Mouse (Mus musculus) skeletal muscle tissue, adult 2 months (tissue): ENCODE data around the gene Tmem223.
"Not testable (repeated sequence)": the region's sequence is repeated elsewhere in the genome, so short reads cannot be mapped to it uniquely, and the experiment has no call there.

Experiments
- DNase-seq: peaks from one replicate; pipeline ENCODE4 v3.0.0-alpha.2; 2012; ENCODE audit warnings: low read depth, low spot score

The Tmem223 gene

DNA sequence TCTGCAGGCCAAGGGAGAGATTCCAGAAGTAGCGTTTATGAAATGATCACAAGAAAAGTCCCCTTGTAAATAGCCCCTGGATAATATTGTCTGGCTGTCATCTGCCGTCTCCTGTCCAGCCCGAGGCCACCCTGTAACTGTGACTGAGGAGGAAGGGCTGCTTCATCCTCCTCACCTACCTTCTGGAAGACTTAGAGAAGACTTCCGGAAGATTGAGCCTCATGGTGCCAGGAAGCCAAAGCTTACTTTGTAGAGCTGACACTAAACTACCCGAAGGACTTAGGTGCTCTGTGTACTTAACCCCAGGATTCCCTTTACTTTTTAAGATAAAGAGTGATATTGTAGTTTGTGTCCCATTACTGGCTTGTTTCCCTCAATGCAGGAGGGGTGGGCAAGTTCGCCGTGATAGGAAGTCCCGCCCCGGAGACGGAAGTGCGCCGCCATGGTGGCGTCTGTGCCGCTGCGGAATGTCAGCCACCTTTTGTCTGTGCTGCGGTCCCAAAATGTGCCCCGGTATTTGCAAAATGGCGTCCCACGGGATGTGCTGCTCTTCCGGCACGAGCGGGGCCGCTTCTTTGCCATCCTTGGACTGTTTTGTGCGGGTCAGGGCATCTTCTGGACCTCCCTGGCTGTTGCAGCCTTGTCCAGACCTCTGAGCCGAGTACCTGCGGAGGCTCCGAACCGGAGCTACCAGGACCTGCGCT, at the start of gene Tmem223:
Tmem223 (plus strand) TSS at position 430 of the 704 bp plus-strand sequence.
- DNase-seq: peak; percentile 52

- DNase-seq: no peak
Measured at GRCm38 (mm10) chr19:8721378-8721777, 49.4 kb upstream of the Tmem223 start.

GRCm38 (mm10) chr19:8722021-8722420, 48.8 kb upstream of the Tmem223 start:
- no peak for DNase-seq

- no peak for DNase-seq
Measured at GRCm38 (mm10) chr19:8722559-8722906, 48.3 kb upstream of the Tmem223 start.

- DNase-seq: peak; percentile 98
Measured at GRCm38 (mm10) chr19:8722907-8723573, 47.8 kb upstream of the Tmem223 start, which contains the start of gene Slc3a2. Gene Slc3a2, minus strand, starts transcription at chr19:8723369.

DNA sequence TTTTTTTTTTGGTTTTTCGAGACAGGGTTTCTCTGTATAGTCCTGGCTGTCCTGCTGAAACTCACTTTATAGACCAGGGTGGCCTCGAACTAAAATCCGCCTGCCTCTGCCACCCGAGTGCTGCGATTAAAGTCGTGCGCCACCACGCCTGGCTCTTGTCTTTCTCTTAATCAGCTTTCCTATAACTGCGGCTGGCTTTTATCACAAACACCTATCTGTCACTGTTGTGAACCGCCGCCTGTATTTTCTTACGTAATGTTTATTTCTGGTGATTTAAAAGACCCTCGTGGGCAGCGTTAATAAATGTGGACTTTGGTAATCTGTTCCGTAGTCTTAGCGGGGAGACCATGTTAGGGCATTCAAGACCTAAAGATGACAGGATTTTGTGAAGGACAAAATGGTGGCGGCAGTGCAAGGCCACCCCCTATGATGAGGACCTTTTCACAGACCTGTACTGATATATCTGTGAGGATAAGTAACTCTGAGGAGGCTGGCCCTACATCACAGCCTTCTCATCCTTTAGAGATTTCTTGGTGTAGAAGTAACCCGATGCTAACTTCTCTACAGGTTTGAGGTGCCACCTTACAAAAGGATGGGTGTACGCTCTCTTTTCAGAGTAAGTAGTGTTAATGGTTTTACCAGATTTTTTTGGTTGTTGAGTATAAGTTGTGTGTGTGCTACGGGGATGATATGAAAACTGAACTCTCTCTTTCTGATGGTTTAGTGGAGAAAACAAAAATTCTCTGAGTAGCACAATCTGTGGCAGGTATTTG, 47.0 kb upstream of the Tmem223 start:
- DNase-seq: no peak

DNA sequence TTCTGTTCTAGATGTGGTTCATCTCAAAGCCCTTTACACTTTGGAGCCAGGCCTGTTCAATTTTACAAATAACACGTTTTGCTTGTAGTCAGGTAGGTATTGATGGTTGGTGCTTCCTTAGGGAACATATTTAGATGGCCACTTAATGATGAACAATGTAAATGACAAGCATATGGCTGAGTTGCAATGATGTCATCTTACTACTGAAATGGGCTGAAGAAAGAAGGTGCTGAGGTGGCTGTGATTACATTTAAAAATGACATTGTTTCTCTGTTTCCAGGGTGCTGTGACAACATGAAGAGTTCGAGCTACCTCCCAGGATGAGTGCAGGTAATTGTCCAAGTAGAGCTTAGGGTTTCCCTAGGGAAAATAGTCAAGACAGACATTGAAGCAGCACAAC, 46.4 kb upstream of the Tmem223 start:
- no peak for DNase-seq

- no peak for DNase-seq
Measured at GRCm38 (mm10) chr19:8725081-8725613, 45.6 kb upstream of the Tmem223 start.

GRCm38 (mm10) chr19:8726609-8727390, 44.0 kb upstream of the Tmem223 start:
- no peak for DNase-seq

DNA sequence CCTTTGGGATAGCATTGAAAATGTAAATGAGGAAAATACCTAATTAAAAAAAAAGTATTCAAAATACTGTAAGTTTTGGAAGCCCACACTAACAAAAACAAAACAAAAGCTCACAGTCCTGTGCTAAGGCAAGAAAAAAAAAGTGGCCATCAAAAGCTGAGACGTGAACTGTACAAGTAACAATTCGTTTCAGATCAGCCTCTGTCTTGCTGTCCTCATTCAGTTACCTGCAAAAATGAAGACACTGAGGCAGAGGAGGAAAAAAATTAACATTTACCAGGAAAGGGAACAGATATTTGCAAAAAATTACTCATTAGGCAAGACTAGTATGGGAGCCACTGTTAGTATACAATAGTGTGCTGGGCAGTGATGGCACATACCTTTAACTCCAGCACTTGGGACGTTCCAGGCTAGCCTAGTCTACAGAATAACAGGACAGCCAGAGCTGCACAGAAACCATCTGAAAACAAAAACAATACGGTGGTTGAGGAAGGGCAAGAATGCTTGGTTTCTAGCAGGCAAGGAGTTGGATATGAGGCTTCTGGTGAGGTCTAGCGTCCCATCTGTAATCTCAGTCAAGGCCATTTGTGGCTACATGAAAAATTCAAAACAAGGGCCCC, 43.2 kb upstream of the Tmem223 start:
- no peak for DNase-seq

- not testable (repeated sequence) for DNase-seq
Measured at GRCm38 (mm10) chr19:8728335-8729099, 42.3 kb upstream of the Tmem223 start.

DNA sequence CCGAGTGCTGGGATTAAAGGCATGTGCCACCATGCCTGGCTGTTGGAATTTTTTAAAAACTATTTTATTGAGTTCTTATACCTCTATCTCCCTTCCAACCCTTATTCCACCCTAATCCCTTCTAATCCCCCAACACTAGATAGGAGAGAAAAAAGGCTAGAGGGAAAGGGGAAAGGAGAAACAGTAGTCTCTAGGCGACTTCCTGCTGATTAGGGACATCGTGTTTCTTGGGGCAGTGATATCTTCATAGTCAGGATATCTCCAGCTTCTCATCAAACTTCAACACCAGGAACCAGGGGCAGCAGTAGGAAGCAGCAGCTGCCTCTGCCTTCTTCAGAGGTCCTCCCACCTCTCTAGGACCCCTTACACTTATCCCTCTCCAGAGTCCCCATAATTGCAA, 36.5 kb upstream of the Tmem223 start:
- no peak for DNase-seq

DNA sequence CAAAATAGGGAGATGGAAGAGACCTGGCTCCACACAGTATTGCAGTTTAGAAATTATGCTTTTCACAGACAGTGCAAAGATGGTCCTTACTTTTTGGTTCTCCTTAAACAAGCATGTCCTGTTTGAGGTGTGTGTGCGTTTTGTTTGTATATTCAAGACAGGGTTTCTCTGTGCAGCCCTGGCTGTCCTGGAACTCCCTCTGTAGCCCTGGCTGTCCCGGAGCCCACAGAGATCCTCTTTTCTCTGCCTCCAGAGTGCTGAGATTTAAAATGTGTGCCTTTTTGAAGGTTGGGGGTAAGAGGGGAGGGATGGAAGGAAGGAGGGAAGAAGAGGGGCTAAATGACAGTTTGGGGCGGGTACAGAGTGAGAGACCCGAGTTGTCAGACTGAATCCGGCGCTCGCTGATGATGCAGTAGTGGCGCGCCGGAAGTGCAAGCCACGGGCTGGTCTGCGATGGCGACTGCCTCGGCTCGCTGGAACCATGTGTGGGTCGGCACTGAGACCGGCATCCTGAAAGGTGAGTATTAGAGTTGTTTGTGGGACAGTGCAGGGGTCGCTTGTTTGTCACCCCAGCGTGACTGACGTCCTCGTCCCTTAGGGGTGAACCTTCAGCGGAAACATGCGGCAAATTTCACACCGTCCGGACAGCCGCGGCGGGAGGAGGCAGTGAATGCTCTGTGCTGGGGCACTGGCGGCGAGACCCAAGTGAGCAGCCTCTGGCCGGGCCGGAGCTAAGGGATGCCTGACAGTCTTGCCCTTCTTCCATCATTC, 35.2 kb upstream of the Tmem223 start, which contains the start of gene Wdr74:
Wdr74 (plus strand) TSS at position 439 of the 771 bp plus-strand sequence.
- DNase-seq: peak; percentile 80

DNA sequence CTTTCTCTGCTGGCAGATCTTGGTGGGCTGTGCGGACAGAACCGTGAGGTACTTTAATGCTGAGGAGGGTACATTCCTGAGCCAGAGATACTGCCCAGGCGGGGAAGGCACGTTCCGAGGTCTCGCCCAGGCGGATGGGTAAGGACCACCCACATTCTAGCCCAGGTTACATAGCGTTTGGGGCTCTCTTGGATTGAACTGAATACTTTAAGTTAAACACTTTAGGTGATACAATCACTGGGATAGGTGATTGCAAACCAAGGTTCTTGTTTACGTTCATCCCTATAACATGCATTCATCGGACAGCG, 34.7 kb upstream of the Tmem223 start:
- no peak for DNase-seq

- no peak for DNase-seq
Measured at GRCm38 (mm10) chr19:8738911-8739310, 31.9 kb upstream of the Tmem223 start.

DNA sequence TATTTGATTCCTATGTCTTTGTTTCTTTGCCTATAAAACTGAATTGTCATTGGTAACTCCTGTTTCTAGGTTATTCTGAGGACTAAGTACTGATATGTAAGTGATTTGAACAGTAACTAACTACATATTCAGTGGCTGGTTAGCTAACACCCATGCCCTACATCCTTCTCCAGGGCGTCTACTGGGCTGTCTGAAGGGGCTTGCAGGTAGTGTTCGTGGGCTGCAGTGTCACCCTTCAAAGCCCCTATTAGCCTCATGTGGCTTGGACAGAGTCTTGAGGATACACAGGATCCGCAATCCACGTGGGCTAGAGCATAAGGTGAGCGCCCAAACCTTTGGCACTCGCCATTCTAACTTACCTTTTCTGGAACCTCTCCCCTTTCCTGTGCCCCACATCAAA, 31.1 kb upstream of the Tmem223 start:
- no peak for DNase-seq

DNA sequence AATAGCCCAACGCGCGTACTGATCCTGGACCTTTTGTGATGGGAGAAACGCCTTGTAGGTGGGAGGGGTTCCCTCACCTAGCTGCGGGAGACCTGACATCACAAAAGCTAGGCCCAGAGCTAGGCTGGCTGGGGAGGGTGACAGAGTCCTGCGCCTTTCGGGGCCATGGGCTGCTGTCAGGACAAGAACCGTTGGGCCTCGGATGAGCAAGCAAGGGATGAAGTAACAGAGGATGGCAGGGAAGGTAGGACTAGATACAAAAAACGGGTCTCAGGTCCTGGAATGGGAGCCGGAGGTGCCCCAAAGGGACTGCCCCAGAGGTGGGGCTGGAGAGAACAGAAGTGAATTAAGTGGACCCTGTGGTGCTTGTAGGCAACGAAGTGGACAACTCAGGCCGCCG, 30.2 kb upstream of the Tmem223 start, which contains the start of gene 1700092M07Rik:
1700092M07Rik (plus strand) TSS at position 116 of the 400 bp plus-strand sequence.
- no peak for DNase-seq

GRCm38 (mm10) chr19:8741243-8741869, 29.4 kb upstream of the Tmem223 start, which contains the start of gene Stx5a:
Gene Stx5a, plus strand, starts transcription at chr19:8741413.
- DNase-seq: peak; percentile 97

DNA sequence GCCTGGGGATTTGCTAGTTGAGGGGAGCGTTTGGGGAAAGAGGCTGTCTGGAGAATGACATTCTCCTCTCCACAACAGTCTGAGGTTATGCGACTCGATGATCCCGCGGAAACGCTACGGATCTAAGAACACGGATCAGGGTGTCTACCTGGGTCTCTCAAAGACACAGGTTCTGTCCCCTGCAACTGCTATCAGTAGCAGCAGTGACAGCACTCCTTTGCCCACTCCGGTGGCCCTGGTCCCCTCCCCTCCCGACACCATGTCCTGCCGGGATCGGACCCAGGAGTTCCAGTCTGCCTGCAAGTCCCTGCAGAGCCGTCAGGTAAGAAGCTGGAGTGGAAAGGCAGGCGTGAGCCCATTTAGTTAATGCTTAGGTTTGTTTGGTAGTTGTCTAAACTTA, 28.6 kb upstream of the Tmem223 start:
- no peak for DNase-seq
